Mouse (Mus musculus) layer of hippocampus, postnatal 14 days (tissue): ENCODE measurements around the gene Zfp827. TPM values are rescaled to one million over a fixed set of nuclear protein-coding genes. Genes with fewer than 3 reads are reported as not detected.

Source experiments
- DNase-seq, 2 experiments: peaks; one replicate each; pipeline ENCODE4 v3.0.0; 2021 to 2022; ENCODE audit warnings: low spot score in 2 of 2, mixed read lengths in 1 of 2
- long read RNA-seq, 2 experiments: library from polyadenylated mRNA; stranded (forward); transcript quantifications; one replicate each; pipeline ENCODE4 v2.0.0; 2021
- total RNA-seq, 2 experiments: library from RNA; stranded (reverse); gene quantifications; 2 replicates each; pipeline ENCODE4 v1.2.3; 2021

Gene Zfp827
- total RNA-seq: 10 to 100 TPM; 26.8 to 28.3 TPM
- long read RNA-seq, experiment 1, partial matches to known transcripts: 2 of 7 reads
- long read RNA-seq, experiment 1, other reads (novel, unspliced or antisense): 5 of 7 reads
- long read RNA-seq, experiment 2, partial matches to known transcripts: 0 of 8 reads
- long read RNA-seq, experiment 2, other reads (novel, unspliced or antisense): 8 of 8 reads

DNA sequence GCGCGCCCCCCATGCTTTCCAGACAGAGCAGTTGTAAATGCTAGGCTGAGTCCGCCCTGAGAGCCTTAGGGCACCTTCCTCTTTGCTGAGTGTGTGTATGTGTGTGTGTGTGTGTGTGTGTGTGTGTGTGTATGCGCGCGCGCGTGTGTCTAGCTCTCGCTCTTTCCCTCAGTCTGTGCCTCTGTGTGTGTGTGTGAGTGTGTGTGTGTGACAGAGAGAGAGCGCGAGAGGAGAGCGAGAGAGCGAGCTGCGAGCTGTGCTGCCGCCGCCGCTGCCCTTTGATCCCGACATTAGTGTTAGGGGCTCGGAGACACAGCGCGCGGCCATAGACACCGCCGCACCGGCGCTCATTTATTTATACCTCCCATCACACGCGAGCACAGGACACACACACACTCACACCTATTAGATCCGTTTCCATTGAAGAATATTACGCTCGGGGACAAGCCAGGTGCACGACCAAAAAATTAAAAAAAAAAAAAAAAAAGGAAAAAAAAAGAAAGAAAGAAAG is at the start of gene Zfp827:
TSS of gene Zfp827 (plus strand) at position 461 of the 511 bp plus-strand sequence.
- peak; percentile 70 to 72 for DNase-seq

DNA sequence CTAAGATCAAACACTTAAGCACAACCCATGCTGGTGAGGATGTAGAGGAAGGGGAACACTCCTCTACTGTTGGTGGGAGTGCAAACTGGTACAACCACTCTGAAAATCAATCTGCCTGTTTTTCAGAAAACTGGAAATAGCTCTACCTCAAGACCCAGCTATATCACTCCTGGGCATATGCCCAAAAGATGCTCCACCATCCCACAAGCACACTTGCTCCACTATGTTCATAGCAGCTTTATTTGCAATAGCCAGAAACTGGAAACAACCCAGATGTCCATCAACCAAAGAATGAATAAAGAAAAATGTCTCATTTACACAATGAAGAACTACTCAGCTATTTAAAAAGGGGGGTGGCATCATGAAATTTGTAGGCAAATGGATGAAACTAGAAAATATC is 23.9 kb upstream of the Zfp827 start:
- peak in 1 of 2 experiments; percentile 30 for DNase-seq

DNA sequence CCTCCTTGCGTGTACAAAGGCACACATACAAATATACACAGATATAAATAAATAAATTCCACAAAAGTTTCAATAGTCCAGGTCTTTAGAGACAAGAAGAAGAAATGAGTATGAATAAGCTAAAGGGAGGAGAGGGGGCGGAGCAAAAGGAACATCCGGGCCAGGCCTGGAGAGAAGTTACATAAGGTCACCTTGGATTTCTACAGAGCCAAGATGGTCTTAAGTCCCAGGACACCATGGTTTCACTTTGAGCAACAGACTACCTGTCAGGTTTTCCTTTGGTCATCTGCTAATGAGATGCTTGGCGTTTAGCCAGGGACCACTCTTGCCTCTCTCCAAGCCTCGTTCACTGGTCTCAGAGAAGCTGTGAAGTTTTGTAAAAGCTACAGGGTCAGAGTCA is 13.2 kb upstream of the Zfp827 start:
- DNase-seq: no peak

DNA sequence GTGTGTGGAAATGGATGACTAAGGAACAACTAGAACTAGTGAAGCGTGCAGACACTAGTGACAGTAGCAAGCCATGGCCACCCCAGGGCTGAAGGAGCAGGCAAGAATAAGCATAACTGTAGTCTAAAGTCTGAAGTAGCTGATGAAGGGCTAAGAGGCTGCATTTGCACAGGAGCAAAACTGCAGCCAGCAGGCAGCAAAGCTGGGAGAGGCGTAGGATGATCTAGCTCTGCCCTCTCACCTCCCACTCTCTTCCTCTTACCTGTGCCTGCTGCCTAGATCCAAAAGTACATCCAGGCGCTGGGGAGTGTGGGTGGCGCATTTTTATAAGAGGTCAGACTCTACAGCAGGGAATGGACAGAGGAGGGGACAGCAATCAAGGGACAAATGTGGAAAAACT is 12.2 kb upstream of the Zfp827 start:
- DNase-seq: no peak

DNA sequence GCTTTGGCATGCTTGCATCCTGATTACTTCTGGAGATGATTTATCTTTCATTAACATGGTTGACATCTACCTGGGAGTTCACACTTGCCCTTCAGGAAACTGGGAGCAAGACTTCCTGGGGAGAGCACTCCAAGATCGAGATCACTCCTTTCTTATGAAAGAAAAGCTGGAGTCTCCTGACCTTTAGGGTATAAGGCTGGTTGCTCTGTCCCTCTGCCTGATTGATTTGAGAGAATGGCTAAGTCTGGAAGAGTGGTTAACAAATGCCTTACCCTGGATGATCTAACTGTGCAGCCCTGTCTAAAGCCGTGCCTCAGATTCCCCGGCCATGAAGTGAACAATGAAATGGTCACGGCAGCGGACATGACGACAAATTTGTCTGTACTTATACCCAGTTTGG is 11.7 kb upstream of the Zfp827 start:
- DNase-seq: no peak

DNA sequence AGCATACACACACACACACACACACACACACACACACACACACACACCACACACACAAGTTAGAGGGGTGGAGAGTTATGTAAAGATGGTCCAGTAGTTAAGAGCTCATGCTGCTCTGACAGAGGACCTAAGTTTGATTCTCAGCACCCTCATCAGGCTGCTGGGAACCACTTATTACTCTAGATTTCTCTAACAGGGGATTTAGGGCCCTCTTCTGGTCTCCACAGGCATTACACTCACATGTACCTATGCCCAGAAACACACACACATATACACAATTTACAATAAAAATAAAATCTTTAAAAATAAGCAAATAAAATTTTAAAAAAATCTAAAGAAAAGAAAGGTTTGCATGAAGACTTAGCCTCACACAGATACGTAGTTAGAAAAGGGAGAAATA is 4.3 kb upstream of the Zfp827 start:
- no peak for DNase-seq

DNA sequence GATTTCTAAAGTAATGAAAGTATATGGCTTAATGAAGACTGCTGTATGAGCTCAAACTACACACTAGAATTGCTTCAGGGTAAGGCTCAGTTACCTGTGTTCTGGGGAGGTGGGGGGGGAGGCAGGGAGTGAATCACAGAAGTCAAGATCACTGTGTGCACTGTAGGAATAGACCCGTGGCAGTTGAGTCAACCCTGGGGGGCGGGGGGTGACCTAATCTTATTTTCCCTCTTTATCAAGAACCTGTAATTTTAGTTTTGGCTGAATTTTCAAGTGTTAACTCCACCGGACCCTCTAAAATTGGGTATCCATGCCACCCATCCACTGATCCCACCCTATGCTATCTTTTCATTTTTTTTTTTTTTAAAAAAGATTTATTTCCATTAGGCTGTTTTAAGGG is 918 bp upstream of the Zfp827 start:
- DNase-seq: no peak

DNA sequence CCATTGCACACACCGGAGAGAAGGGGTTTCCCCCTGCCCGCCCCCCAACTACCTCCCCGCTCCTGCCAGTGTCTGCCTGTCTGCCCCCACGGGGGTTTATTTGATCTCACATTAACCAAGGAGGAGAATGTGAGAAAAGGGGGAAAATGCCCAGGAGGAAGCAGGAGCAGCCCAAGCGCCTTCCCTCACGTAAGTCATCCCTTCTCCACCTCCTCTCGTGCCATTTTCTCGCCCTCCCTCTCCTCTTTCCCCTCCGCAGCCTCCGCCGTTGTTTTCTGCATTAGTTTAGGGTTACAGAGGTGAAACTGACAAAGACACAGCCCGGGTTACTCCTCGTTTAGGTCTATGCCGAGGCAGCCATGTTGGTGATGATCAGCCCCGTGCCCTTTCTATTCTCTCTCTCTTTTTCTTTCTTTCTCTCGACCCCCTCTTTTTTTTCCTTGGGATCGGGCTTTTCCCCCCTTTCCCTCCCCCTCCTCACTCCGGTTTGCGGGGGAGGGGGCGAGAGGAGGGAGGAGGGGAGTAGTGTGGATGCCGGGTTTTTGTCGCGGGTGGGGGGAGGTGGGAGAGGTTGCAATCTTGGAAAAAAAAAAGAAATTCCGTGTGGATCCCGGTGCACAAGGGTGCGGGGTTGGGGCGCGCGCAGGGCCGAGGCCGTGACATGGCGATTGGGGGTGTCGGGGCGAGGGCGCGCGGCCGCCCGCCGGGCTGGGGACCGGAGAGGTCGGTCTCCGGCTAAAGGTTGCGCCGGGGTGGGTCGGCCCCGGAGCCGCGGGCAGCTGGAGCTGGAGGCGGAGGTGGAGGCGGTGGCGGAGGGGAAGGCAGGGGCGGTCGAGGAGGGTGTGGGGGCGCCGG is 531 bp downstream of the Zfp827 start:
- peak; percentile 36 to 58 for DNase-seq

DNA sequence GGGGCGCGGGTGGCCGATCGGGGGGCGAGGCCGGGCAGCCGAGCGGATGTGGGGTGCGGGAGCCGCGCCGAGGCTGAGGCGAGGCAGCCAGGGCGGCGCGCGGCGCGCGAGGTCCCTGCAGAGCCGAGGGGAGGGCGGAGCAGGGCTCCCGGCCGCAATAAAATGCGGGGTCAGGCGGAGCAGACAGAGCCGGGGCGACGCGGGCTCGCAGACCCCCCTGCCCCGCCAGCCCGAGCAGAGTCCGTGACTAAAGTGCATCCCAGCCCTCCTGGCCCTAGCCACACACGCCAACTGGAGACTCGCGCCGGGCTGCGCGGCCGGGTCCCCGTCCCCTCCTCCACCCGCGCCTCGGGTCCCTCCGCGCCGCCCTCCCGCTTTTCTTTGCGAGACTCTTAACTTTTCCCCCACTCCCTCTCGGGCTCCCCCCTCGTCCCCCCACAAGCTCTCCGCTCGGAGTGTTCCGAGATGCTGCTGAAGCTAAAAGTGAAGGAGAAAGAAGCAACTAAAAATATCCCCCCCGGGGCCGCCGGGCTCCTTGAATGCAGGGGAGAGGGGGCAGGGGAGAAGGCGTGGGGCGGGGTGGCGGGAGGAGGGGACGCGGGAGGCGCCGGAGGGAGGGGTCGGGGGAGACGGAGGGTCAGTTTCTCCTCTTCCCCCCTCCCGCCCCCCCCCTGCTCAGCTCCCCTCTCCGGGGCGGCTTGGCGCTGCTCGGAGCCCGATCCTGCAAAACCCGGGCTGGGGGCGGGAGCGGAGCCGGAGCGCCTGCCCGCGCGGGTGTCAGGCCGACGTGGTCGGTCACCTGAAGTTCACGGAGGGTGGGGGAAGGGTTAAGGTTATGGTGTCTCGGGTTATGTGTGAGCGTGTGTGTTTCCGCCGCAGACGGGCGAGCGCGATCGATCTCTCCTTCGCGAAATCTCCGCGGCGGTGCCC is 1.4 kb downstream of the Zfp827 start:
- DNase-seq: peak; percentile 63 to 71

DNA sequence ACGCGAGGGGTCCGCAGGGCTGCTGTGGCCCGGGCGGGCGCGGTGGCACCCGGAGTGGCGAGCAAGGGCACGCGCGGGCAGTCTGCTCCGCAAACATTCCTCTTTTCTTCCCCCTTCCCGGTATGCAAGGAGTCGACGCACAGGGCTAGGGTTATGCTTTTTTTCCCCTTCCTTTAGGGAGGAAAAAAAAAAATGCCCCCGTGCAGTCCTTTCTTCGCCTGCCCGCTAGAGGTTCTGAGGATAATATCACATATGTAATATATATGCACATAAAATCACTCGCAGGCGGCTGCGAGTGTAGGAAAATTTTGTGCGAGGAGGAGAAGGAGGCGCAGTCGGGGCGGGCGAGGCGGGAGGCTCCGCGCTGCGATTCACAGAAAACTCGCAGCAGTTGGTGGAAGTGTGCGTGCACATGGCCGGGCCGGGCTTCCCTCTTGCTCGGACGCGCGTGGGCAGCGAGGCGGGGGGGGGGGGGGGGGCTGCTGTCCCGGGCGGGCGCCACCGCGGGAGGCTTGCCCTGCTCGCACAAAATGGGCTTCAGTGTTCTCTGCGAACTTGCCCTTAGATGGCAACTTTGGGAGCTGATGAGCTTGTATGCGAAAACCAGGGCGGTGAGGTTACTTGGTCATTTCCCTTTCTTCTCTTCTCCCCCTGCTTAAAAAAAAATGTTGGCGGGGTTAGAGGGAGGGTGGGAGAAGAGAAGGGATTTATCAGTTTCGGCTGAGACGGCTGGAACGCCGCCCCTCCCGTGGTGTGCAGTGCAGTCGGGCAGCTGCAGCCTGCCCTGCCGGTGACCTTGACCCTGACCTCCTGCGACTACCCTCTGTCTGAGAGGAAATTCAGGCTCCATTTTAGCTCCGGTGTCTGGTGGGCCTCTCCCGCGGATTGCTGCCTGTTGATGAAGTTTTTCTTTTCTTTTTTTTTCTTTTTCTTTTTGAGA is 2.4 kb downstream of the Zfp827 start:
- peak; percentile 36 to 55 for DNase-seq

DNA sequence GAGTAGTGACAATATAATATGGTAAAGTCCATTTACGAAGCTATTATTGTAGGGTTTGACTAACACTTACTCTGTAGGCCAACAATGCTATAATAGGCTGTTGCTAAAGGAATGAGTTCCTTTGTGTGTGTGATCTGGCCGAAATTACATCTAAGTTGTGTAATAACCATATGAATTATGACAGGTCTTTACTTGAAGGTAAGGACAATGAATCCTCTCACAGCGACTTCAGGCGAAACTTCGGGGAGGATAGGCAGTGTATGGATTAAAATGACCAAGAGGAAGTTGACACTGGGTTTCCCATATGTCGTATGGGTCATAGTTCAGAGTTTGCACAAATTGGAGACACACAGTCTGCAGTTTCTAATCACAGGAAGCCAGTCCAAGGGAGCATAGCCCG is 9.3 kb downstream of the Zfp827 start:
- no peak for DNase-seq

DNA sequence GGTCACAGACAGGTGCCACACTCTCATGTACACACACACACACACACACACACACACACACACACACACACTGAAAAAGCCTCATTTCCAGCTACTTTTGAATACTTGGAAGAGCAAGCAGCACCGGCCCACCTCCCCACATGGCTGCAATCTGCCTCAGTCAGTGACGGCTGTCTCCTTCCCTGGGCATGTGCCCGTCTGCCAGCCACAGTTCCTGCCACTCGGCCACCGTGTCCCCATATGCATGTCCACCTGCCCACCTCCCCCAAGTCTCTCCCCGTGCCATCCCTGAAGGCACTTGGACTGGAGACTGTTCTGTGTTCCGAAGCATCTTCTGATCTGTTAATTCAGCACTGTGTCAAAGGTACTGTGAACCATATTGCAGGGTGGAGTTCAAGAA is 9.8 kb downstream of the Zfp827 start:
- peak; percentile 38 to 48 for DNase-seq

DNA sequence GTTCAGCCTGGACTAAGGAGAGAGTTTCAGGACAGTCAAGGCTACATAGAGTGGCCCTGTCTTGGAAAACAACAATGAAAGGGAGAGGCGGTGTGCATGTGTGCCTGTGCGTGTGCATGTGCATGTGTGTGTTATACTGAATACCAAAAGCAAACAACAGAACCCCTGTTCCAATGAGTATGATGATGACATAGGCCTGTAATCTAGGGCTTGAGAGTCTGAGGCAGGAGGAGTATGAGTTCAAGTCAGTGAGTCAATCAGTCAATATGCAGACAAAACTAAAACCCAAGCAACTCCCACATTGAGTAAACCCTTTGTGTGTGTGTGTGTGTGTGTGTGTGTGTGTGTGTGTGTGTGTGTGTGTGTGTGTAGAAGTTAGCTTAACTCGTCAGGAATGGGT is 13.2 kb downstream of the Zfp827 start:
- no peak for DNase-seq

DNA sequence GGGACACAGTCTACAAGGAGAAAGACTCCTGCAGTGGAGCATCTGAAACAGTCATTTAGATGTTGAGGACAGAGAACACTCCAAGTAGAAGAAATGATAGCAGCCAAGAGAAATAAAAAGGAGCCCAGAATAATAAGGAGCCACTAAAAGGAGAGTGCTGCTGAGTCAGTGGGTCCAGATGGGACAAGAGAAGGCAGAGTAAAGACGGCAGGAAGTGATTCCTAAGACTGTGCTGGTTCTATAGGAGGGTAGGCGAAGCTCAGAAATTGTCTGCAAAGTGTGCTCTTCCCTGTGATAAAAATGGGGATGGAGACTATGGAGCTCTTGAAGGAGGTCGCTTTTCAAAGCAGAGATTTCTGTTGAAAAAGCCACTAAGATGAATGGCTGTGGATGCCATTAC is 14.0 kb downstream of the Zfp827 start:
- DNase-seq: no peak

DNA sequence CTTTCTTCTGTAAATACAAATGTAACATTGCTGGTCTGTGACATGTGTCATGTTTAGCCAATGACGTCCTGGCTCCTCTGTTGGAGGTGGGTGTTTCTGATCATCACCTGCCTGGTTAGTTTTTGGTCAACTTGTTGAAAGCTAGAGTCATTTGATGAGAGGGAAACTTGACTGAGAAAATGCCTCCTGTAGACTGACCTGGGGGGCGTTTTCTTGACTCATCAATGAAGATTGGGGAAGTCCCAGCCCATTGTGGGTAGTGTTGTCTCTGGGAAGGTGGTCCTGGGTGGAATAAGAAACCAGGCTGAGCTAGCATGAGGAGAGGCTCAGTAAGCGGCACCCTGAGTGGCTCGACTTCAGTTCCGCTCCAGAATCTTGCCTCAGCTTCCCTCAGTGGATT is 16.4 kb downstream of the Zfp827 start:
- DNase-seq: no peak

DNA sequence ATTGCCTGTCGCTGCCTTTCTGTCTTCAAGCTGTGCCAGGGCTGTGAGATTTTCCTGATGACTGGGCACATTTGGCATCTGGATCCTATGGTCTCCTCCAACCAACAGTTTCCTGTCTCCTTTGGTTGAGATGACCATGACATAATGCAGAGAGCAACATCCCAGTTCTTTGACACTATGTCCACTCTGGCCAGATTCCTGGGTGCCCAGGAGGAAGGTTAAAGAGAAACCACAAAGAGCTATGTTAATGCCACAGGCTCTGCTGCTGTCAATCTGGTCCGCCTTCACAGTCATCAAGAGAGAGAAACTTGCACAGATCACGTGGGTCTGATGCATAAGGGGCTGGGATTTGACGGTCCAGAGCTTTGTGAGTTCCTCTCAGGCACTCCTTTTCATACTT is 18.4 kb downstream of the Zfp827 start:
- no peak for DNase-seq

DNA sequence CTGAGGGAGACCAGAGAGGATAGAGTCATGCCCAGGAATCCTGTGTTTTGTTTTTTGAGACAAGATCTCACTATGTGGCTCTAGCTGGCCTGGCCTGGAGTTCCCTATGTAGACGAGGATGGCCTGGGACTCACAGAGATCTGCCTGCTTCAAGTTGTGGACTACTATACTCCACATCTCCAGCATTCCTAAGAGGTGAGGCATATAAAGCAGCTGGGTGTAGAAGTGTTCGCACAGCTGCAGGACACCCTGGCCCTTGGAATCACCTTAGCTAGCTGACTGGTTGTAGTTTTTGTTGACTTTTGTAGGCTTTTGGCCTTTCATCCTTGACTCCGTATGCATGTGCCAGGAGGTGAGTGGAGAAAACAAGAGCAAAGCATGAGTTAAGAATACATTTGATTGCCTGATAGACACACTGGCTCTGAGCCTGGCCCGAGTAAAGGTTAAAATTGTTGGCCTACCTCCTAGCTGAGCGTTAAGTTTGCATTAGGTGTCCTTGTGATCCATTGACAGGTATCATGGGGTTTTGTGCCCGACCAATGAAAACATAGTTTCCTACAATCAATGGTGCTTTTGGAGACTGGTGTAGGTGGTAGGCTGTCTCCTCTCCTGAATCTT is 20.3 kb downstream of the Zfp827 start:
- DNase-seq: no peak

DNA sequence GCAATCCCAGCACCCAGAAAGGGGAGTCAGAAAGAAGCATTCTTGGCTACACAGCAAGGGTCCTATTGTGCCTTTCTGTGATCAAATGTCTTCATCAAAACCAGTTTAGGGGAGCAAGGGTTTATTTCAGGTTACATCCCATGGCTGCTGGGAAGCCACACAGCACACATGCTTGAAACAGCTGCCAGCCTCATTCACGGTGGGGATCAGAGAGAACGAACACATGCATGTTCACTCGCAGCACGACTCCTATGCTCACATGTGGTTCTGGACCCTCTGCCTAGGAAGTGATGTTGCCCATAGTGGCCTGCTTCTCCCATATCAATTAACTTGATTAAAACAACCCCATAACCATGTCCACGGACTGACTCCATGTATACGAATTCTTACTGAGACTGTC is 26.0 kb downstream of the Zfp827 start:
- DNase-seq: no peak

DNA sequence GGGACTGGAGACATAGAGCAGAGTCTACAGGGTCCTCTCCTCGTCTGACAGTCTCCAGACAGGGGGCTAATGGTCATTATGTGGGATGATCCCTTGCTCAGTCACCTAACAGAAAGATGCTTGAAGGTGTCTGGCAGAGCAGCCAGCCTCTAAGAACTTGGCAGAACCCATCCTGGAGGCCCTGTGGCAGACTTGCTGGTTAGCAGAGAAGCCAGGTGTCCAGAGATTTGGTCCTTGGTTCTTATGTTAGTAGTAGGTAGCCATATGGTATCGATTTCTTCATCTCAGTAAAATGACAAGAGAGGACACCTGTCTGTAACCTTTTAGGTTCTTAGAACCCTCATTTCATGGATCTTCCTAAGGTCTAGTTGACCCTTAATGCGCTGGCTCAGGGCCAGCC is 28.9 kb downstream of the Zfp827 start:
- no peak for DNase-seq

DNA sequence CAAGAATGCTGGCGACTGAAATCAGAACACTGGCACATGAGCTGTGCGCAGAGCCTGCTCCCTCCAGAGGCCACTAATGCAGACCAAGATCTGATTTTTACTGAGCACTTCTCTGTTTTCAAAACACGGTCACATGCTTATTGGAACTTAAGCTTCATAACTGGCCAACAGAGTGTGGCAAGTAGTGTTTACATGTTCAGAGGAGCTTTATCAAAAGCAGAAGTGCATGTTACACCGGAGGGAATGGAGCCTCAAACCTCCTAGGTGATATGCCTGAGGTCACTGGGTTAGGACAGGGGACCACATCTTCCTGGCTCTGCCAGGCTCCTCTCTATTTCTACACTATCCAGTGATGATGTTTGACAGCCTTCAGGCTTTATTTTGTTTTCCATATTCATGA is 31.1 kb downstream of the Zfp827 start:
- DNase-seq: no peak
